Mouse (Mus musculus) kidney, postnatal 10 days (tissue): ENCODE measurements at regions not wholly inside any gene's neighbourhood (a gene's known extent, or its start where the extent isn't known, plus 50 kb on each side); places are given as distances from the start of the nearest gene placed in this dataset.

Experiments used
- DNase-seq: peaks from one replicate; pipeline ENCODE4 v3.0.0; 2021; ENCODE audit warnings: mixed read lengths

DNA sequence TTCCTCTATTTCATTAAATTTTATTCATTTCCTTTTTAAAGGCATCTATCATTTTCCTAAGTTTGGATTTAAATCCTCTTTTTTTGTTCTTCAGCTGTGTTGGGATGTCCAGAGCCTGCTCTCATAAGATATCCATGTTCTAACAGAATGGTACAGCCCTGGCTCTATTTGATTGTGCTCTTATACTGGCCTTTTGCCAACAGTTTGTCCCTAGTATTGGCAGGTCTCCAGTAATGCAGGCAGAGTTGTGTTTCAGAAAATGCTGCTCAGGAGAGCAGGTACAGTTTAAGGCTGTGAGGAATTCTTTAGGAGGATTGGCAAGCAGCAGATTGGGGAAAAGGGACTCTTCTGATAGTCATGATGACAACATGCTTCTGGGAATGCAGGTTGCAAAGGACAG lies 797.1 kb upstream of the Slit2 start:
- no peak for DNase-seq

DNA sequence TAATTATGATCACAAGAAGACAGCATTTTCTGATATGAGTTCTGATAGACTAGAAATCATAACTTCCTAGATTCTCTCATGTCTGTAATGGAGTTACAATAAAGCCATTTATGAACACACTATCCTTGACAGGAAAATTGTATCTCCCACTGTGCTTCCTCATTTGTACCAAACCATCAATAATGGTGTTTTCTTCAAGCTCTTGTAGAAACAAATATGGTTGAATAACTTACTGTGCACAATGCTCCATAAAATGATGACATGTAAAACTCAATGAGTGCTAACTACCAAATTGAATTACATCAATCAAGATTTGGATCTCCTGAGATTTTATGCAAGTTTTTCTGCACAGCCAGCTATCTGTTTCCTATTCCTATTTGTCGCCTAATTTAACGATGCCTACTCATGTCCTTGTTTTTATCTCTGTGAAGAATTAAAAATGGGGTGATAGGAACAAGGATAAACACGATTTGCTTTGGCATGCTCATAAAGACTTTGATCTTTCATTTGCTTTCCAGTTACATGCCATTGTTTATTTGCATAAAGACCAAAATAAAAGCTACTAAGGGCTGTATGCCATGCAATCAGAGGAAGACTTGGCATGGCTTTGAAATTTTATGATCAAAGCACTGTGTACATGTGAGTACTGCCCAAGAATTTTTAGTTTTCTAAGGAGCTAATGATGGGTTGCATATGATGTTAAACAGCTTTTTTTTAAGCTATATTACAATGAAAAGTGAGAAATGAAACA lies 780.6 kb upstream of the Slit2 start:
- no peak for DNase-seq

- DNase-seq, result no peak
Observed at GRCm38 (mm10) chr5:47202915-47203296, 780.0 kb upstream of the Slit2 start.

DNA sequence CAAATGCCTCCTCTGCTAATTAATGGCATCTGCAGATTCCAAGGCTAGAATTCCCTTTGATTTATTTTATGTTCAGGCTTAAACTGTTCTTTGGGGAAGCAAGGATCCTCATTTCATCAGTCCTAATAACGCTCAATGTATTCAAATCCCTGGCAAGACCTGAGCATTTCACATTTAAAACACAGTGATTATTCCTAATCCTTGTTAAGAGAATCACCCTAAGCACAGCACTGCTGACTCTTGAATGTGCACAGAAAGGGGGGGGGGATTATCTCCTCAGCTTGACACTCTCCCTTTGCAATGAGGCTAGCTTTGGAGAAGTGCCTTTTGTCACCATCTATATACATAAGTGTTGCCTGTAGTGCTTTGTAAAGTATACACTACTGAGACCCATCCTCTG lies 772.4 kb upstream of the Slit2 start:
- DNase-seq, result no peak

DNA sequence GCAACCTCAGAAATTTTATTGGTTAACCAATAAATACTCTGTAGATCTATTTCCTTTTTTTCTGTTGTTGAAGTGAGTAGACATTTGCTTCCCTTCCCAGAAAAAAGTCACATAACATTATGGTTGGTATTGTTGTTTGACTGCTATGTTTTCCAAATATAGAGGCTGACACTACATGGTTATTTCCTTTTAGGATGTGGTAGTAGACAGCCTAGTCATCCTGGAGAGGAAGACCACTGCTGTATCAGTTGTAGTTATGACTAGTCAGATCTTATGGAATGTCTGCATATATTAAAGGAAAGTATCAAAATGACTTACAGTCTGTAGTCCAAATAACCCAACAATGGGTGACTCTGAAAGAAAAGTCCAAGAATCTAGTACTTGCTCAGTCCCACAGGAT lies 767.5 kb upstream of the Slit2 start:
- DNase-seq, result no peak

- no peak for DNase-seq
Observed at GRCm38 (mm10) chr5:47225247-47225646, 757.7 kb upstream of the Slit2 start.

DNA sequence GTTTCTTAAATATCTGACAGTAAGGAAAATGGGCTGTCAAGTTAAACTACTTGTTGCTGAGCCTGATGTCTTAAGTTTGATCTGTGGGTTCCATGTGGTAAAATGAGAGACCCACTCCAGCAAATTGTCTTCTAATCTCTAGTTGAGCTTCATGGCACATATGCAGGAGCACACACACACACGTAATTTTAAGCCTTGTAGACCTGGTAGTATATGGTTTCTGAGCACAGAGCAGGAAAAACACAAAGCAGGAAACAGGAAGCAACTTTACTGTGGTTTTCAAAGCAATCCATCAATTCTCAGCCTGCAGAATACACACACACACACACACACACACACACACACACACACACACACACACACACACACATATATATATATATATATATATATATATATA lies 746.8 kb upstream of the Slit2 start:
- no peak for DNase-seq

DNA sequence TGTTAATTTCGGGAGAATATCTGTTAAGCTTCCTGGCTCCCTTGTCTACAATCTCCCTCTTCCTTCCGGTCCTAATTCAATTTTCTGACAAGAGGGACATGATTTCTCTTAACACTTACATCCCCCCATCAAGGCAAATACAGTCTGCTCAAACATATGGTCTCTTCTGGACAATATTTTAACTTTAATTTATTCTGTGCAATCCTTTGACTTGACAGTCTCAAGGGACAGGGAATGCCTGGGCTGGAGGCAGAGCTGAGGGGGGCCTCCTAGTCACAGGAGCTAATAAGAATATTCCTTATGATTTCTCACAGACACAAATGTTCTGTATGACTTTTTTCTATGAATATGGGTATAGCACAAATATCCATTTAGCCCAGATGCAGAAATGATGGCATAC lies 742.9 kb upstream of the Slit2 start:
- no peak for DNase-seq

- peak; percentile 25 for DNase-seq
Observed at GRCm38 (mm10) chr5:47240586-47240985, 742.4 kb upstream of the Slit2 start.

- DNase-seq, result no peak
Observed at GRCm38 (mm10) chr5:47254835-47255369, 728.0 kb upstream of the Slit2 start.

GRCm38 (mm10) chr5:47261658-47262411 lies 721.1 kb upstream of the Slit2 start:
- DNase-seq, result no peak

DNA sequence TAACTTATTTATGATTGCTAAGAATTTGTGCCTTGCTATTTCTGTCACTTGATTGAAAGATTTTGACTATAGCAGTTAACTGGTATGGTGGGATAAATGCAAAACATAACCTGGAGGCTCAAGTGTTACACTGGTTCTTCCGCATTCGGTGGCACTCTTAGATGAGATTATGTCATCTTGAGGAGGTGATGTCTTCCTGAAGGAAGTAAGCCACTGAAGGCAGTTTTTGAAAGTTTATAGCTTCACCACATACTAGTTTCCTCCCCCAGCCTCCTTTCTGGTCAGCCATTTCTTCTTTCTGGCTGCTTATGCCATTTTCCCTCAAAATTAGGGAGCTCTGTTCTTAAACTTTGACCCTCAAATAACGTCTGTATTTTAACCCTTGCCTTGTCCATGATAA lies 710.3 kb upstream of the Slit2 start:
- no peak for DNase-seq

DNA sequence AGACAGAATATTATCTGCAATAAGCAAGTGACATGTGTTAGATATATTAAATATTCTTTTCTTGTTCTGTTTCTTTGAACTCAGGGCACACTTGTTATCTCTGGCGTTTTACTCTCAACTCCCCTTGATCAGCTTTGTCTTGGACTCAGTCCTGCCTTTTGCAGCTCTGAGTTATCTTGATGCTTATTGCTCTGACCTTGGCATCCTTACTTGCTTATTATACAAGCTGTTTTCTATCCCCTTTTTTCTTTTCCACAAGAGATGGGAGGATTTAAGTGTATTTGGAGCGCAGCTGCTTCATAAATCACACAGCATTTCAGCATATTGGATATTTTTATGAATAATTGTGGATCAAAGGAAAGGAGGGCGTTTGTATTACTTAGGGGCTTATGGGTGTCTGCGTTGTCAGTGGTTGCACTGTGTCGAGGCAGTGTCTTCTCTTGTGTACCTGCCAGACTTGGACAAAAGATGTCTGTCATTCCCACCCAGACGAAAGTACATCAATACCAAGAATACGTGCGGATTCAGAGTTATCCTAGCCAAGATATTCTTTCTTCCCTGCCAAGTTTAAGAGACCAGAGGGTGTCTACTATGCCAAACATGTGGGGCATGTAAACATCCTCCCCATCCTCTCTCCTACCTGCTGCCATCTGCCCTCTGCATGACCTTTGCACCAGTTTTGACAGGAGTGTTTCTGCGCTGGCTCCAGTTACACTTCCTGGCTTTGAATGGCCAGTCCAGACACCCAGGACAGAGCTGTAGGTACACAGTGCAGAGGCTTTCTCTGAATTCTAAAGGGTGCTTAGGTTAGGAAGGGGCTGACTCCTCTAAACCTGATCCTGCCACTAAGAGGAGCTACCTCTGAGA lies 709.3 kb upstream of the Slit2 start:
- peak; percentile 6 for DNase-seq

GRCm38 (mm10) chr5:47274256-47274638 lies 708.7 kb upstream of the Slit2 start:
- DNase-seq, result no peak

DNA sequence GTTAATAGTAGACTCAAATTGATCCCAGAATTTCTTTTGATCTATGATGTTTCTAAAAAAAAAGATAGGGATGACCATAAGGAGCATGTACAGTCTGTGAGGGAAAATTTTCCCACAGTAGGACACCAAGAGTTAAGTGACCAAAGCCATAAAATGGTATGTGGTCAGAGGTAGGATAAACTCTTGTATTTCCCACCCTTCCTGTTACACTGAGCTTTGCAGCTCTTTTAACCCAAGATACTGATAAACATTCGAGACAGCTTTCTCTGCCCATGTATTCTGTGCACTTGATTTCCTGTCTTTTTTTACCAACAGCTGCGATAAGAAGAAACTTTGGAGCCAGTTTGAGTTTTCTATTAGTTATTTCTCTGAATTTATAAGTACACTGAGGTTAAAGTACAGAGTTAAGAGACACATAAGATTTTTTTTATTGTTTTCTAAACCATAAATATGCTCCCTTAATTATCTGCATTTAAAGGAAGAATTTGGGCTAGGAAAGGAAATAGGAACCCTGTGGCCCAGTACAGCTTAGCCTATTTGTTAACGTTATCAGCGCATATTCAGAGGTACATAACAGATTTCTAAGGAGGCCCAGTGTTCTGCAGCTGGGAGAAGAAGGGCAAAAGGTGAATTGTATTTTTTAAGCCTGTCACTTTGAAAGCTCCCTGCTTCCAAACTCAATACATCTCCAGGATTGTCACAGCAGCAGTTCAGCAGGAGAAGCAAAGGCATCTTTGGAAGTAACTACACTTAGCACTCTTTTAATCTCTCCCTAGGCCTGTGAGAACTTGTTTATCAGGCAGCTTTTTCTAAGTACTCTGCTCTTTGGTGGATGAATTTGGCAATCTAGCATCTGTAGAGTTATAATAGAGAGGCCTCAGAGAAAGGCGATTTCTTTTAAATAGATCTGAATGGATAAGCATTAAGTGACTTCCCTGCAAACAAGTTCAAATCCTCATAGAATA lies 706.4 kb upstream of the Slit2 start:
- no peak for DNase-seq

DNA sequence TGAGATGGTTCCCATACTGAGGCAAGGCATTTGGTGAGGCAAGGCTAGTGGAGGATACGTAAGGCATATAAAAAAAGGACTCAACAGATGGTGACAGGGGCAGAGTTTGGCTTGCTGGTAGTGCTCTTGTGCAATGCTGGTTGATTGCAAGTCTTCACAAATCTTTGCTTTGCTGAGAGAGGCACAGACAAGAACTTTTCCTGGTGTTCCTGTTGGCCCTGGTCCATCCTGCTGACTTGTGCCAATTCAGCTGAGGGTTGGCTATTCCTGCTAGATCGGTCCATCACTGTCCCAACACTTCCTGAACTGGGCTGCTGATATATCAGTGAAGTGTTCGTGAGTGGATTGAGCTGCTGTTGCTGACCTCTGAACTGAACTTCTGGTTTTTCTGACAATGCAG lies 703.3 kb upstream of the Slit2 start:
- DNase-seq, result peak; percentile 12

- DNase-seq, result no peak
Observed at GRCm38 (mm10) chr5:47299602-47300001, 683.3 kb upstream of the Slit2 start.

DNA sequence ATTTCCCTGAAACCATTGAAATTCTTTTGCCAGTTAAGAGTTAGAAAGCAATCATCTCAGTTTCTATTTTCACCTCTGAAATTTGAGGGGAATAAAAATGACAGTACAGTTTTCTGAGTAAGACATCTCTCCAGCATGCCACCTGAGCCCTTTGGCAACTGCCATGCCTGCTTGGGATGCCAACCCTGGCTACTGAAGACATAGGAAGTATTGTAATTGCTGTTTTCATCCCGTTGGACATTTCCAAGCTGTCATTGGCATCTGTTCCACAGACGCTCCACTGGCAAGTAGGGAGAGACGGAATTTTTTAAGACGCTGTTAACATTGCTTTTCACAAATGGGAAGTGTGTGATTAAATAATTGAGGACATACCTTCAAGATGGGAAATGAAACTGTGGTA lies 665.4 kb upstream of the Slit2 start:
- DNase-seq, result no peak

DNA sequence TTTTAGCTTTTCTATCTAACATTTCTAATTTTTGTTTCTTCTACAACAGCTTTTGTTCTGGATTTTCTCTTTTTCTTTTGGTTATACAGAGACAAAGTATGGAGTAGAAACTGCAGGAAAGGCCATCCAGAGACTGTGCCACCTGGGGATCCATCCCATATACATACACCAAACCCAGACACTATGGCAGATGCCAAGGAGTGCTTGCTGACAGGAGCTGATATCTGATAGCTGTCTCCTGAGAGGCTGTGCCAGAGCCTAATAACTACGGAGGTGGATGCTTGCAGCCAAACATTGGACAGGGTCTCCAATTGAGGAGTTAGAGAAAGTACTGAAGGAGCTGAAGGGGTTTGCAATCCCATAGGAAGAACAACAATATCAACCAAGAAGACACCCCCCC lies 664.8 kb upstream of the Slit2 start:
- no peak for DNase-seq

- no peak for DNase-seq
Observed at GRCm38 (mm10) chr5:47322511-47323167, 660.3 kb upstream of the Slit2 start.

GRCm38 (mm10) chr5:47334299-47334698 lies 648.6 kb upstream of the Slit2 start:
- no peak for DNase-seq

DNA sequence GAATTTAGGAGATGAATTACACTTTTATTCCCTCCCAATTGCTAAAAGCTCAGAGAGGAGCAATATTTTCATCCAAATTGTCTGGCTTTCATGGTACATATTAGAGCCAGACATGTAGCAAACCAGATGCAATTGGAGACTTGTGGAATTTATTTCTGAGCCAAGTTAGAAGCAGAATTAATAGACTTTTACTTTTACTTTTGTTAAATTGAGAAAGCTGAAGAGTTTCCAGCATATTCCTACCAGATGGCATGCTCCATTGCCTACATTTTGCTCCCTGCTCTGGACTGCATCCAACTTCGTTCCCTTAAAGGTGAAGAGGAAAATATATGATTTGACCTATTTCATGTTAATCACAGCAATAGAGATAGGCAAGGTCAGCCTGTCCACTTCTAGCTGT lies 646.4 kb upstream of the Slit2 start:
- no peak for DNase-seq
